Mouse (Mus musculus) layer of hippocampus, adult 9-11 months (tissue): ENCODE results near the gene Zdhhc4.
A peak's percentile ranks its signal among the peaks of the same experiment; 100 is the strongest.

Experiments used
- DNase-seq: peaks from one replicate; pipeline ENCODE4 v3.0.0; 2022

Gene Zdhhc4

DNA sequence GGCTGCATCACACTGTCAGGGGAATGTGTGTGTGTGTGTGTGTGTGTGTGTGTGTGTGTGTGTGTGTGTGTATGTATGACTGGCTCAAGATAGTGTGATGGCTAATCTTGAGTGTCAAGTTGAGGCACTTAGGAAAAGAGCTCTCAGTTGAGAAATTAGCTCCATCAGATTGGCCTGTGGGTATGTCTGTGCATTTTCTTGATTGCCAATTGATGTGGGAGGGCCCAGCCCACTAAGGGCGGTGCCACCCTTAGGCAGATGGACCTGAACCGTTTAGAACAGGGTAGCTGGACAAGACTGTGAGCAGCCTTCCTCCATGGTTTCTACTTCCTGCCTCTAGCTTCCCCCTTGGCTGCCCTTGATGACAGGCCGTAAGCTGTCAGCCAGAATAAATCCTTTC lies 56.9 kb downstream of the Zdhhc4 start:
- DNase-seq: no peak

DNA sequence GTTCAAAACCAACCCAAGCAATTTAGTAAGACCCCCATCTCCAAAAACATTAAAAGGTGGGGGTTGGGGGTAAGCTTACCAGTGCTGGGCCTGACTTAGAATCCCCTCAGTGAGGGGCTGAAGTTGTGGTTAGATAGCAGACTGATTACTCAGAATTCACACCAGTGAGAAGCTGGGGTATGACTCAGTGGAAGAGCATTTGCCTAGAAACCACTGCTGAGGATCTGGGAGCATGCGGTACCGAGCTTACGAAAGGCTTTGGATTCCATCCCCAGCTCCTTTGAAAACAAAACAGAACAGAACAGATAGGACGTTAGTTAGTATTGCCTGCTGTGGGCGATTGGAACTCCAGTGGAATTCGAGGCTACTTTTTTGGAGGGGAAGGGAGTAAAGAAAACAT lies 57.4 kb downstream of the Zdhhc4 start:
- peak; percentile 49 for DNase-seq

DNA sequence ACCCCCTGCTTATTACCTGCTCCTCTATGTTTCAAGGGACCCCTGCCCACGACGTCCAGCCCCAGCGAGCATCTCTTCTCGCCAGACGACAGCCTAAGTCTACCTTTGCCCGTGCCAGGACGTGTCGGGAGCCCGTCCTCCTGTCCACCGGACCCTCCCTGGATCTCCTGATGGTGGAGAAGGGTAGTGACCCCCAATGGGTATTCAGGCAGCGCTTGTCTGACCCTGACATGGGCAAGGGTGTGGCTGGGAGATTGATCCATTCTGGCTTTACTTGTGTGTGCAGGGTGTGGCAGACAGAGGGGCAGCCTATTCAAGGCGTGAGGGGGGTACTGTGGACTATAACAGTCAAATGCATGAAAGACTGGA lies 58.9 kb downstream of the Zdhhc4 start:
- no peak for DNase-seq

DNA sequence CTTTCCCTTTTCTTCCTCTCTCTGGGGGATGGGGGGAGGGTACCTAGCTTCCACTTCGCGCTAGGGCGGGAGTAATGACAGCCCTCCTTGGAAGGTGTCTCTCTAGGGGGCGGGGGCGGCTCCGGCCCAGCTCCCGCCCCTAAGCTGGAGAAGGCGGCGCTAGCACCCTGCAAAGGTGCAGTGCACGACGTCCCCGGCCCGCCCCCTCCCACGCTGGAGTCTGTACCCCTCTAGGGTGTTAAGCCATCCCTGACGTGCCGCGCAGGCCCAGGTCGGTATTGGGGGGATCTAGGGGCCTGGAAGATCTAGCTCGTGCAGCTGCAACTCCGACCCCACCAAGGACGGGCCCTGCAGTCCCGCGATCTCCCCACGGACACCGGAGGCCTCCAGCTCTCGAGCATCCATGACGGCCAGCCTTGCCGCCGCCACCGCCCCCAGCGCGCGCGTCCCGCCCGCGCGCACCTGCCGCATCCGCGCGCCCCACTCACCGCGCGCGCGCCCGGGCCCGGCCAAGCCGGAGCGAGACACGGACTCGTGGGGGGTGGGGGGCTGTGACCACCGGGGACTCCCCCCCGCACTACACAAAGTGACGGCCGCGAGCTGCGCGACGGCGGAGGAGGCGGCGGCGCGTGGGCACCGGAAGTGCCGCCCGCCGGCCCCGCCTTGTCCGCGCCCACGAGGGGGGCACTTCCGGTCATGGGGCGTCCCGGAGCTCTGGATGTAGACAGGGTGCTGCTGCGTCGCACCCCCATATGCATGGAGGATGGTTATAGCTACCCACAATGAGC lies 59.5 kb downstream of the Zdhhc4 start, which contains the start of gene Zfp316:
Gene Zfp316 (minus strand): TSS at position 660 of the 788 bp plus-strand sequence.
- peak; percentile 73 for DNase-seq

DNA sequence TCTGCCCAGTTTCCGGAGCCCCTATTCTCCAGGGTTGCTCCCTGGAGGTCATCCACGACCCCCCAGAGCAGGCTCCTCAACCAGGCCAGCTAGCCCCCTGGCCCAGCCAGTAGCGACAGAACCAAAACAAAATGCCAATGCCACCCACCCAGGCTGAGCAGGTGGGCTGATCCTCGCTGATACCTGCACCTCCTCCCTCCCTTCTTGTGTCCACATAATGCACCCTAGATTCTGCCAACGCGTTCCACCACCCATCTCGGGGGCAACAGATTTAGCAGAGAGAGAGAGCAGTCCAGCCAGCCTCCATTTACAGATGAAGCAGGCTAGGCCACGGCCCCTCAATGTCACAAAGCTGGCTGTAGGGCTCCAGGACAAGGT lies 60.1 kb downstream of the Zdhhc4 start:
- no peak for DNase-seq

DNA sequence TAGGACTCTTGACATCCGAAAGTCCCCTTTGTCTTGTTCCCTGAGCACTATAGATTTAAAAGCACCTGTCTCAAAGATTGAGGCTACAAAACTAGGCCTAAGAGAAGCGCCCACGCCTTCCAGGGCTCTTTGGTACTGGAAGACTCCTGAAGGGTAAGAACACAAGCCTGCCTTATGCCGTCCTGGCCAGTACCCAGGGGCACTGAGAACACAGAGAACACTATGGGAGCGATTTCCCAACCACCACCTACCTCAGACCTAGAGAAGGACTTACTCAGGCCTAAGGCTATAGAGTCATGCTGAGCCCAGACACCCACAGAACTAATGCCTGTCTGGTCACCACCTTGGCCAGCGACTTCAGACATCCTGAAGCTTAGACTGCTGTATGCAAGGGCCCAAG lies 62.3 kb downstream of the Zdhhc4 start:
- no peak for DNase-seq
